Mouse (Mus musculus) kidney, postnatal 0 days (tissue): Measurements from ENCODE around the gene Fcgr3. TPM values are rescaled to one million over a fixed set of nuclear protein-coding genes. Genes with fewer than 3 reads are reported as not detected.
A peak's percentile ranks its signal among the peaks of the same experiment; 100 is the strongest.

Experiments used
- ATAC-seq: fragments of 200-750 bp; cut with Nextera tagmentation; replicated peaks from 2 replicates; pipeline ENCODE4 v1.8.0; 2017; ENCODE audit warnings: low read depth, moderate number of reproducible peaks, moderate TSS enrichment, moderate library complexity; ENCODE audit not compliant: low FRiP score
- DNase-seq: peaks from one replicate; pipeline ENCODE4 v3.0.0-alpha.2; 2016; ENCODE audit warnings: low spot score
- H3K27ac ChIP-seq: fragments of 300-500 bp; sonication (generic); 2 replicates; pipeline ENCODE4 v1.5.1; 2014; ENCODE audit warnings: mild to moderate bottlenecking
- H3K27me3 ChIP-seq: fragments of 300-500 bp; sonication (generic); 2 replicates; pipeline ENCODE4 v1.6.1; 2014; ENCODE audit warnings: low read length, mixed read lengths; ENCODE audit not compliant: insufficient read depth
- H3K36me3 ChIP-seq: fragments of 300-500 bp; sonication (generic); 2 replicates; pipeline ENCODE4 v1.6.1; 2014; ENCODE audit warnings: low read length, mixed read lengths; ENCODE audit not compliant: insufficient read depth
- H3K4me1 ChIP-seq: fragments of 300-500 bp; sonication (generic); replicated peaks from 2 replicates; pipeline ENCODE4 v1.6.1; 2014; ENCODE audit warnings: antibody characterized with exemption, low read length, mixed read lengths; ENCODE audit not compliant: insufficient read depth
- H3K4me2 ChIP-seq: fragments of 300-500 bp; sonication (generic); 2 replicates; pipeline ENCODE4 v1.6.1; 2014; ENCODE audit warnings: mild to moderate bottlenecking, low read length, moderate library complexity, mixed read lengths
- H3K4me3 ChIP-seq: fragments of 300-500 bp; sonication (generic); replicated peaks from 2 replicates; pipeline ENCODE4 v1.5.1; 2014; ENCODE audit warnings: low read depth, low read length
- H3K9ac ChIP-seq: fragments of 300-500 bp; sonication (generic); 2 replicates; pipeline ENCODE4 v1.6.1; 2014; ENCODE audit warnings: low read depth, low read length
- H3K9me3 ChIP-seq: fragments of 300-500 bp; sonication (generic); replicated peaks from 2 replicates; pipeline ENCODE4 v1.6.1; 2016; ENCODE audit warnings: low read length, inconsistent platforms, mixed read lengths
- CTCF ChIP-seq: IDR thresholded peaks from 2 replicates; pipeline ENCODE4 v1.5.1; 2016; ENCODE audit warnings: antibody characterized with exemption, low read depth, mild to moderate bottlenecking, moderate library complexity
- WGBS: fragments of 180-500 bp; shearing (Covaris S2); extraction: QIAGEN DNeasy Blood & Tissue Kit; methylation state at CpG from one replicate; pipeline ENCODE4 v1.1.7; 2014; 5-methylcytosine and 5-hydroxymethylcytosine counted together
- microRNA-seq: library from miRNA; unstranded; fragments of <30 nt; microRNA quantifications from one replicate; pipeline ENCODE4, GENCODE M21; 2016
- polyA plus RNA-seq: library from polyadenylated mRNA; unstranded; fragments of >200 nt; fragmentation: Nextera tagmentation; extraction: Ambion mirVana; gene quantifications from 2 replicates; pipeline ENCODE4 v1.2.1, GENCODE M21; 2015

Fcgr3 gene
- polyA plus RNA-seq, 1 experiment from 2014 or later: 13.2 TPM

GRCm38 (mm10) chr1:171006905-171007304, 57.8 kb downstream of the Fcgr3 start:
- H3K9me3 ChIP-seq: no peaks in the 10 kb centered on the region
- no peaks in the 10 kb centered on the region for H3K36me3 ChIP-seq
- H3K27me3 ChIP-seq: no peaks in the 10 kb centered on the region
- ATAC-seq (no peak), DNase-seq (no peak)
- no peak overlapping the region for H3K4me3 ChIP-seq
- no peak overlapping the region for H3K27ac ChIP-seq
- H3K4me1 ChIP-seq: no peaks in the 10 kb centered on the region
- WGBS: 83% methylated on average over 2 of the region's 2 CpGs
- no peak overlapping the region for H3K4me2 ChIP-seq
- TF ChIP-seq CTCF: peak; percentile 49
- H3K9ac ChIP-seq: no peak overlapping the region

- no peak overlapping the region for H3K4me2 ChIP-seq
- H3K4me3 ChIP-seq: no peak overlapping the region
- no peak overlapping the region for H3K27ac ChIP-seq
- no peaks in the 10 kb centered on the region for H3K27me3 ChIP-seq
- no peaks in the 10 kb centered on the region for H3K36me3 ChIP-seq
- WGBS: 83% methylated on average over 4 of the region's 4 CpGs
- no peak overlapping the region for H3K9ac ChIP-seq
- DNase-seq: no peak
- no peak for TF ChIP-seq CTCF
- H3K9me3 ChIP-seq: no peaks in the 10 kb centered on the region
- no peak for ATAC-seq
- no peaks in the 10 kb centered on the region for H3K4me1 ChIP-seq
Observed at GRCm38 (mm10) chr1:171006335-171006734, 58.4 kb downstream of the Fcgr3 start.

DNA sequence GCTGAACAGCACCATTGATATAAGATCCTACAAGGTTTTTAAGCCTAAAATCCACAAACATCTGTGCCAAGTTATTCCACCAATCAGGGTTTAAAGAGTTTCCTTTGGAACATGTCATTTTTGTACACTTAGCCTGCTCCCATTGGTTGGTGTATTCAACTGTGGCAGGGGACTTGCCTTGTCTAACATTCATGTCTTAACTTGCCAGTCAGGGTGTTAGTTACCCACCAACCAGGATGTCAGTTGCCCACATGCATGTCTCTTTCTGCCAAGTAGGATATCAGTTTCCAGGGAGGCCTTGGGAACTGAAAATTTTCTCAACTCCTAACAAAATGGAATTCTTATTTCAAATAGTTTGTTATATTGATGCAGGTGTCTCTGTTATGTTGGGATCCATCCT, 59.1 kb downstream of the Fcgr3 start:
- Histone ChIP-seq H3K4me1 (no peaks in the 10 kb centered on the region), H3K9me3 (no peaks in the 10 kb centered on the region), H3K9ac (no peak overlapping the region), H3K36me3 (no peaks in the 10 kb centered on the region), H3K27ac (no peak overlapping the region), H3K4me3 (no peak overlapping the region), H3K27me3 (no peaks in the 10 kb centered on the region), H3K4me2 (no peak overlapping the region)
- ATAC-seq (no peak), DNase-seq (no peak)
- TF ChIP-seq CTCF: no peak

- Histone ChIP-seq H3K4me2 (no peak overlapping the region), H3K4me1 (no peaks in the 10 kb centered on the region), H3K27me3 (no peaks in the 10 kb centered on the region), H3K9ac (no peak overlapping the region), H3K9me3 (no peaks in the 10 kb centered on the region), H3K27ac (no peak overlapping the region), H3K4me3 (no peak overlapping the region), H3K36me3 (no peaks in the 10 kb centered on the region)
- WGBS: 64% methylated on average over 6 of the region's 6 CpGs
- no peak for DNase-seq
- no peak for ATAC-seq
- no peak for TF ChIP-seq CTCF
Observed at GRCm38 (mm10) chr1:171005081-171005480, 59.7 kb downstream of the Fcgr3 start.

Small RNAs within 50 kb of the gene (microRNA-seq; reads per million reads assigned to microRNA genes)
- gene Gm27552 (not detected), gene Gm27844 (not detected), gene Mir6546 (0.60 reads per million)

Other genes with a start within 250 kb of the Fcgr3 start
- gene Atf6, start 197.2 kb downstream of the Fcgr3 start, polyA plus RNA-seq: 8.6 and 8.9 TPM in 2 replicates
- gene Gm26620, start 179.9 kb downstream of the Fcgr3 start, polyA plus RNA-seq: 2.0 and 2.1 TPM in 2 replicates
- 32.8 and 34.9 TPM in 2 replicates for gene Dusp12, start 179.4 kb downstream of the Fcgr3 start, polyA plus RNA-seq
- gene Fcrlb, start 152.0 kb downstream of the Fcgr3 start, polyA plus RNA-seq: 0.32 and 0.41 TPM in 2 replicates
- not detected in 2 replicates for gene Fcrla, start 137.4 kb downstream of the Fcgr3 start, polyA plus RNA-seq
- 6.4 and 8.0 TPM in 2 replicates for gene Fcgr2b, start 88.4 kb downstream of the Fcgr3 start, polyA plus RNA-seq
- gene Fcgr4, start 46.0 kb downstream of the Fcgr3 start, polyA plus RNA-seq: 2.0 and 2.3 TPM in 2 replicates
- gene Cfap126, start 49.0 kb upstream of the Fcgr3 start, polyA plus RNA-seq: 4.6 TPM in 2 replicates
- gene Sdhc, start 85.7 kb upstream of the Fcgr3 start, polyA plus RNA-seq: 381 and 403 TPM in 2 replicates
- 0.77 and 1.2 TPM in 2 replicates for gene Mpz, start 85.8 kb upstream of the Fcgr3 start, polyA plus RNA-seq
- 8.9 and 9.9 TPM in 2 replicates for gene Pcp4l1, start 131.3 kb upstream of the Fcgr3 start, polyA plus RNA-seq
- 1.1 and 1.7 TPM in 2 replicates for gene Nr1i3, start 149.0 kb upstream of the Fcgr3 start, polyA plus RNA-seq
- 32.3 and 32.4 TPM in 2 replicates for gene Tomm40l, start 157.6 kb upstream of the Fcgr3 start, polyA plus RNA-seq
- 20.2 and 21.1 TPM in 2 replicates for gene Apoa2, start 160.1 kb upstream of the Fcgr3 start, polyA plus RNA-seq
- 38.8 and 50.1 TPM in 2 replicates for gene Fcer1g, start 169.4 kb upstream of the Fcgr3 start, polyA plus RNA-seq
- 5.2 and 7.0 TPM in 2 replicates for gene Adamts4, start 185.5 kb upstream of the Fcgr3 start, polyA plus RNA-seq
- gene Ndufs2, start 186.5 kb upstream of the Fcgr3 start, polyA plus RNA-seq: 375 and 405 TPM in 2 replicates
- 63.9 and 72.0 TPM in 2 replicates for gene B4galt3, start 205.4 kb upstream of the Fcgr3 start, polyA plus RNA-seq
- gene Ppox, start 216.3 kb upstream of the Fcgr3 start, polyA plus RNA-seq: 46.4 and 48.2 TPM in 2 replicates
- gene Usp21, start 223.1 kb upstream of the Fcgr3 start, polyA plus RNA-seq: 59.4 and 63.3 TPM in 2 replicates
- gene Ufc1, start 230.1 kb upstream of the Fcgr3 start, polyA plus RNA-seq: 133 and 136 TPM in 2 replicates